Mouse (Mus musculus): ENCODE measurements at regions not wholly inside any gene's neighbourhood (a gene's known extent, or its start where the extent isn't known, plus 50 kb on each side); places are given as distances from the start of the nearest gene placed in this dataset.

DNA sequence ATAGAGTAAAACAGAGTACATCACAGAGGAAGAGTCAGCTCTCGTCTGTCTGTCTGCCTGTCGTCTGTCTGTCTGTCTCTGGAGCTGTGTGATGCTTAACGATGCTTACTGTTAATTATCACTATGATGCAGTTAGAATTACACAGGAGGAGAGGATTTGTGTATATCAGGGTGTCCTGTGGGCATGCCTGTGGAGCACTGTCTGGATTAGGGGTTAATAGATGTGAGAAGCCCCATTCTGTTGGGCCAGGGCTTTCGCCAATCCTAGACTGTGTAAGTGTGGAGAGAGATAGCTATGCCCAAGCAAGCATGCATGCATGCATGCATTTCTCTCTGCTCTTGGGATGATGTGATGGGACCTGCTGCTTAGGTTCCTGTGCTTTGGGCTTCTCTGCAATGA, 218.0 kb upstream of the Nr5a2 start:
- TF ChIP-seq CTCF (IDR thresholded peaks at IDR 0.05; ENCODE audit: extremely low read depth, insufficient read depth, low read length) (no peak), POLR2A (IDR thresholded peaks at IDR 0.05; ENCODE audit: extremely low read depth, insufficient read depth, low read length) (no peak)

Data from cortical plate, adult 2 months (tissue).